Mouse (Mus musculus) layer of hippocampus, postnatal 14 days (tissue): ENCODE measurements at regions not wholly inside any gene's neighbourhood (a gene's known extent, or its start where the extent isn't known, plus 50 kb on each side); places are given as distances from the start of the nearest gene placed in this dataset.

Experiments
- DNase-seq, 2 experiments: peaks; one replicate each; pipeline ENCODE4 v3.0.0; 2021 to 2022; ENCODE audit warnings: low spot score in 2 of 2, mixed read lengths in 1 of 2

- no peak for DNase-seq
These were observed 86.9 kb upstream of the Cpm start for GRCm38 (mm10) chr10:117542351-117542750.

- no peak for DNase-seq
These were observed 87.8 kb upstream of the Cpm start for GRCm38 (mm10) chr10:117541487-117541886.

GRCm38 (mm10) chr10:117540747-117541398, 88.4 kb upstream of the Cpm start:
- DNase-seq: no peak

- DNase-seq: no peak
These were observed 89.1 kb upstream of the Cpm start for GRCm38 (mm10) chr10:117540112-117540594.

GRCm38 (mm10) chr10:117539532-117539931, 89.8 kb upstream of the Cpm start:
- no peak for DNase-seq

GRCm38 (mm10) chr10:117538725-117539124, 90.6 kb upstream of the Cpm start:
- no peak for DNase-seq

GRCm38 (mm10) chr10:117536769-117537599, 92.3 kb upstream of the Cpm start:
- no peak for DNase-seq

- DNase-seq: no peak
These were observed 93.5 kb upstream of the Cpm start for GRCm38 (mm10) chr10:117535843-117536242.

- no peak for DNase-seq
These were observed 94.1 kb upstream of the Cpm start for GRCm38 (mm10) chr10:117534992-117535719.

- DNase-seq: no peak
These were observed 94.8 kb upstream of the Cpm start for GRCm38 (mm10) chr10:117534478-117534877.

GRCm38 (mm10) chr10:117533541-117534386, 95.5 kb upstream of the Cpm start:
- DNase-seq: no peak

GRCm38 (mm10) chr10:117532750-117533540, 96.4 kb upstream of the Cpm start:
- no peak for DNase-seq

GRCm38 (mm10) chr10:117531798-117532747, 97.2 kb upstream of the Cpm start:
- DNase-seq: no peak

GRCm38 (mm10) chr10:117530859-117531602, 98.3 kb upstream of the Cpm start:
- DNase-seq: no peak

- DNase-seq: no peak
These were observed 99.1 kb upstream of the Cpm start for GRCm38 (mm10) chr10:117530007-117530858.

- no peak for DNase-seq
These were observed 99.9 kb upstream of the Cpm start for GRCm38 (mm10) chr10:117529269-117530006.
